Mouse (Mus musculus): ENCODE results near the gene Slc35e1. TPM values are rescaled to one million over a fixed set of nuclear protein-coding genes. Genes with fewer than 3 reads are reported as not detected.

The Slc35e1 gene
- total and polyA plus RNA-seq, 2 experiments, result 20.0 to 59.8 TPM

DNA sequence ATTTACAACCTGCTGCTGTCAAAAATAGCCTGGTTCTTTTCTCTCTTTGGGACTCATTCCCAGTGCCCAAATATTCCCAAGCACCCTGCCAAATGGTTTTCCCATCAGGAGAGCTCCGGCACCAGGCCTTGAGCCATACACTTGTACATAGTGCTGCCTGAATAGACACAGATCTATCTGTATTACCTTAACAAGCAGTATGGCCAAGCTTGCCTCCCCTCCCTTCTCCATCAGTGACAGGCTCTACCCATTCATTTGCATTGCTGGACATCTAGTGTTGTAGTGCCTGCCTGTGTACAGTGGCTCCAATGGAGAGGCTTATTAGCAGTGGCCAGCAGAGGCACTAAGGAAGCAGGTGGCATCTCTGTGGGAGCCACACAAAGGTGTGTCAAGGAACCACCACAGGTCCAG lies 8.1 kb upstream of the Slc35e1 start:
- no peak overlapping the region for H3K4me3 ChIP-seq (ENCODE audit: insufficient read depth, low read depth, low read length)
- WGBS, result 30% methylated on average over 1 of the region's 1 CpGs
- no peak overlapping the region for H3K9ac ChIP-seq (ENCODE audit: low read depth, low read length)
- peaks cover 63% of the 10 kb centered on the region for H3K79me2 ChIP-seq (ENCODE audit: control insufficient read depth, insufficient read depth, low read length)
- peaks cover 17% of the 10 kb centered on the region for H3K4me1 ChIP-seq (ENCODE audit: control insufficient read depth, insufficient read depth, low read length)
- H3K27ac ChIP-seq (replicated peaks; ENCODE audit: insufficient read depth, low read depth, low read length), result no peak overlapping the region
- TF ChIP-seq CTCF (IDR thresholded peaks at IDR 0.05; ENCODE audit: low read depth, low read length) (no peak), POLR2A (IDR thresholded peaks at IDR 0.05; ENCODE audit: extremely low read depth, insufficient read depth, low read length) (no peak)
- no peaks in the 10 kb centered on the region for H3K27me3 ChIP-seq (ENCODE audit: control insufficient read depth, insufficient read depth, low read length)
- DNase-seq (ENCODE audit: extremely low read depth, low read depth, low spot score), result peak; percentile 64
- no peaks in the 10 kb centered on the region for H3K36me3 ChIP-seq (ENCODE audit: control insufficient read depth, insufficient read depth, low read length)

DNA sequence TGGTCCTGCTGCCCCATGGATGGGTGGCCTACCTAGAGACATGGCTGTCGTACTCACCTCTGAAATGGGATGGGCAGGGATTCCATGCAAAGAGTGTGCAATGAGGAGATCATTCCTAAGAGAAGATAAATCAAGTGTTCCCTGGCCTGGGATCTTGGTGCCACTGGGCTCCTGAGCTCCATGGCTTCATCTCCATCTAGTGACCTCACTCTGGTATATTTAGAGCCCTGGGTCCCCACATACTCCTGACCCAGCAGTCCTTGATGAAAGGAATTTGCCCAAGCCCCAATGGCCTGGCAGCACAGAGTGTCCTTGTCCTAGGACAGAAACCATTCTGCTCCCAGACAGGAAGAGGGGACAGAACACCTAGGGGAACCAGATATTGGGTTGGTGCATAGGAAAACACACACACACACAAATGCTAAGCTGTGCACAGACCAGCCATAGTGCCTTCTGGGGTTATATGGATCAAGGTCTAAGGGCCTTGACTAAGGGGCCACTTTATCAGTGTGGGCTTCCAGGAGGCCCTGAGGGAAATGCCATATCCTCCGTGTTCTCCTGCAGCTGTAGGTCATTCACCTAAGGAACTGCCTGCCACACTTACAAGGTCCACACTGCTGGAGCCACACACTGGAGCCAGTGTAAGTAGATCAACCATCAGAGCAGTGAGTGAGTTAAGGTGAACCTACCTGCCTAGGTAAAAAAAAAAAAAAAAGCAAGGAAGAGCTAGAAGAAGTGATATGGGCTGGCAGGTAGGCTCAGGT lies 7.3 kb upstream of the Slc35e1 start:
- 79% methylated on average over 2 of the region's 2 CpGs for WGBS
- H3K4me1 ChIP-seq (ENCODE audit: control insufficient read depth, insufficient read depth, low read length), result peaks cover 22% of the 10 kb centered on the region
- no peak overlapping the region for H3K9ac ChIP-seq (ENCODE audit: low read depth, low read length)

DNA sequence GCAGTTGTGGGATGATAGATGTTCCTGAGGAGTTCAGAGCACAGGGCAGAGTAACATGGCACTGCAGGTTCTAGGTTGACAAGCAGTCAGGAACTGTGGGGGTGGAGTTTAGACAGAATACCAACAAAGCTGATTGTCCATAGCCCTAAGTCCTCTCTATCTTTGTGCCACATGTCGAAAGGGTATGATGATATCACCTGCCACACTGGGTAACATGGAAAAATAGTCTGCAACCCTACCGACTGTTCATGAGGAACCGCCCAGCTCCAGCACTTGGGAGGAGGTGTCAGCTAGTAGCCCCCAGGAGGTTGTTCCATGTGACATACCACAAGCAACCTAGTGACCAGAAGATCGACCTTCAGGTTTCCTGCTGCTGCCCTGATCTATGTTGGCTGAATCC lies 6.1 kb upstream of the Slc35e1 start:
- Histone ChIP-seq H3K4me1 (ENCODE audit: control insufficient read depth, insufficient read depth, low read length) (peaks cover 26% of the 10 kb centered on the region), H3K36me3 (ENCODE audit: control insufficient read depth, insufficient read depth, low read length) (no peaks in the 10 kb centered on the region), H3K4me3 (ENCODE audit: insufficient read depth, low read depth, low read length) (no peak overlapping the region), H3K27me3 (ENCODE audit: control insufficient read depth, insufficient read depth, low read length) (no peaks in the 10 kb centered on the region), H3K27ac (replicated peaks; ENCODE audit: insufficient read depth, low read depth, low read length) (no peak overlapping the region), H3K9ac (ENCODE audit: low read depth, low read length) (no peak overlapping the region), H3K79me2 (ENCODE audit: control insufficient read depth, insufficient read depth, low read length) (peaks cover 47% of the 10 kb centered on the region)
- TF ChIP-seq CTCF (IDR thresholded peaks at IDR 0.05; ENCODE audit: low read depth, low read length), result no peak
- TF ChIP-seq POLR2A (IDR thresholded peaks at IDR 0.05; ENCODE audit: extremely low read depth, insufficient read depth, low read length), result no peak
- 82% methylated on average over 4 of the region's 4 CpGs for WGBS
- no peak for DNase-seq (ENCODE audit: extremely low read depth, low read depth, low spot score)

More for the DNA sequence above, 7.3 kb upstream of the Slc35e1 start:
- DNase-seq (ENCODE audit: extremely low read depth, low read depth, low spot score), result no peak
- H3K4me3 ChIP-seq (ENCODE audit: insufficient read depth, low read depth, low read length), result no peak overlapping the region
- TF ChIP-seq POLR2A (IDR thresholded peaks at IDR 0.05; ENCODE audit: extremely low read depth, insufficient read depth, low read length) (no peak), CTCF (IDR thresholded peaks at IDR 0.05; ENCODE audit: low read depth, low read length) (no peak)
- H3K36me3 ChIP-seq (ENCODE audit: control insufficient read depth, insufficient read depth, low read length), result no peaks in the 10 kb centered on the region
- H3K27ac ChIP-seq (replicated peaks; ENCODE audit: insufficient read depth, low read depth, low read length), result no peak overlapping the region
- H3K27me3 ChIP-seq (ENCODE audit: control insufficient read depth, insufficient read depth, low read length), result no peaks in the 10 kb centered on the region
- peaks cover 58% of the 10 kb centered on the region for H3K79me2 ChIP-seq (ENCODE audit: control insufficient read depth, insufficient read depth, low read length)

DNA sequence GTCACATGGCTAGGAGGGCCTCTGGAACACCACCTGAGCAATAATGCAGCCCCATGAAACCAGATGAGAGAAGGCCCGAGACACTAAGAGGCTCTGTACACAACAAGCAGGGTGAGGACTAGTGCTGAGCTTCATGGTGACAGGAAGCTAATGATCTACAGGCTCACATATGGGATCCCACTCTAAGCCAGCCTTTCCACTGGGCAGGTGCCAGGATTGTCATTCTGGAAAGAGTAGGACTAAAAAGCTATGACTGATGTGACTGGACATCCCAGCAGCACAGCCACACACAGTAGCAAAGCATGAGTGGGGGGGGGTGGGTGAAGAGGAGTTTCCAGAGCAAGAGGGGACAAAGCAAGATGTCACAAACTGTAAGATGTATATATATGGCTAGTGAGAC lies 5.5 kb upstream of the Slc35e1 start:
- H3K36me3 ChIP-seq (ENCODE audit: control insufficient read depth, insufficient read depth, low read length), result no peaks in the 10 kb centered on the region
- peaks cover 42% of the 10 kb centered on the region for H3K79me2 ChIP-seq (ENCODE audit: control insufficient read depth, insufficient read depth, low read length)
- TF ChIP-seq CTCF (IDR thresholded peaks at IDR 0.05; ENCODE audit: low read depth, low read length), result no peak
- TF ChIP-seq POLR2A (IDR thresholded peaks at IDR 0.05; ENCODE audit: extremely low read depth, insufficient read depth, low read length), result no peak
- no peaks in the 10 kb centered on the region for H3K27me3 ChIP-seq (ENCODE audit: control insufficient read depth, insufficient read depth, low read length)
- WGBS, result 29% methylated on average over 1 of the region's 1 CpGs
- no peak overlapping the region for H3K4me3 ChIP-seq (ENCODE audit: insufficient read depth, low read depth, low read length)
- no peak overlapping the region for H3K27ac ChIP-seq (replicated peaks; ENCODE audit: insufficient read depth, low read depth, low read length)
- no peak overlapping the region for H3K9ac ChIP-seq (ENCODE audit: low read depth, low read length)
- no peak for DNase-seq (ENCODE audit: extremely low read depth, low read depth, low spot score)
- H3K4me1 ChIP-seq (ENCODE audit: control insufficient read depth, insufficient read depth, low read length), result peaks cover 30% of the 10 kb centered on the region

- Histone ChIP-seq H3K79me2 (ENCODE audit: control insufficient read depth, insufficient read depth, low read length) (peaks cover 32% of the 10 kb centered on the region), H3K36me3 (ENCODE audit: control insufficient read depth, insufficient read depth, low read length) (no peaks in the 10 kb centered on the region), H3K4me1 (ENCODE audit: control insufficient read depth, insufficient read depth, low read length) (peaks cover 34% of the 10 kb centered on the region), H3K9ac (ENCODE audit: low read depth, low read length) (peak overlapping the region; percentile 20), H3K27me3 (ENCODE audit: control insufficient read depth, insufficient read depth, low read length) (no peaks in the 10 kb centered on the region), H3K4me3 (ENCODE audit: insufficient read depth, low read depth, low read length) (no peak overlapping the region; the same call in 1 of the 2 replicates), H3K27ac (replicated peaks; ENCODE audit: insufficient read depth, low read depth, low read length) (peak overlapping the region; percentile 71)
- DNase-seq (ENCODE audit: extremely low read depth, low read depth, low spot score), result no peak
- 75% methylated on average over 19 of the region's 19 CpGs for WGBS
- TF ChIP-seq POLR2A (IDR thresholded peaks at IDR 0.05; ENCODE audit: extremely low read depth, insufficient read depth, low read length), result no peak
- TF ChIP-seq CTCF (IDR thresholded peaks at IDR 0.05; ENCODE audit: low read depth, low read length), result no peak
Observed at GRCm38 (mm10) chr8:72496217-72496616, 3.8 kb upstream of the Slc35e1 start.
